Mouse (Mus musculus): ENCODE data around the gene Hk3. TPM values are rescaled to one million over a fixed set of nuclear protein-coding genes. Genes with fewer than 3 reads are reported as not detected.

Gene Hk3
- polyA plus RNA-seq, 1 experiment from 2014 or later: 0.94 TPM

GRCm38 (mm10) chr13:54969513-54969912, 51.7 kb downstream of the Hk3 start:
- H3K4me2 ChIP-seq: no peak overlapping the region
- 44% methylated on average over 9 of the region's 9 CpGs for WGBS
- H3K9ac ChIP-seq (ENCODE audit: low read length): no peak overlapping the region
- H3K36me3 ChIP-seq (ENCODE audit: control insufficient read depth, insufficient read depth, low read length): no peaks in the 10 kb centered on the region
- DNase-seq (ENCODE audit: low spot score, missing footprints) (no peak), ATAC-seq (ENCODE audit: low FRiP score) (no peak)
- H3K27ac ChIP-seq (ENCODE audit: low read depth, low read length): no peak overlapping the region
- peaks cover 14% of the 10 kb centered on the region for H3K4me1 ChIP-seq (ENCODE audit: control insufficient read depth, insufficient read depth, low read length)
- no peak overlapping the region for H3K4me3 ChIP-seq (ENCODE audit: low read depth, low read length)
- no peaks in the 10 kb centered on the region for H3K9me3 ChIP-seq (ENCODE audit: control insufficient read depth, low read length)
- peaks cover 12% of the 10 kb centered on the region for H3K27me3 ChIP-seq (ENCODE audit: control insufficient read depth, insufficient read depth, low read length)

- Histone ChIP-seq H3K9me3 (ENCODE audit: control insufficient read depth, low read length) (no peaks in the 10 kb centered on the region), H3K27ac (ENCODE audit: low read depth, low read length) (no peak overlapping the region), H3K9ac (ENCODE audit: low read length) (no peak overlapping the region), H3K27me3 (ENCODE audit: control insufficient read depth, insufficient read depth, low read length) (peaks cover 13% of the 10 kb centered on the region), H3K4me2 (no peak overlapping the region), H3K36me3 (ENCODE audit: control insufficient read depth, insufficient read depth, low read length) (no peaks in the 10 kb centered on the region), H3K4me3 (ENCODE audit: low read depth, low read length) (no peak overlapping the region), H3K4me1 (ENCODE audit: control insufficient read depth, insufficient read depth, low read length) (peaks cover 14% of the 10 kb centered on the region)
- WGBS: 64% methylated on average over 5 of the region's 5 CpGs
- ATAC-seq (ENCODE audit: low FRiP score): no peak
- DNase-seq (ENCODE audit: low spot score, missing footprints): no peak
Observed at GRCm38 (mm10) chr13:54968636-54969035, 52.5 kb downstream of the Hk3 start.

GRCm38 (mm10) chr13:54967501-54967900, 53.7 kb downstream of the Hk3 start:
- Histone ChIP-seq H3K27me3 (ENCODE audit: control insufficient read depth, insufficient read depth, low read length) (peaks cover 18% of the 10 kb centered on the region), H3K27ac (ENCODE audit: low read depth, low read length) (no peak overlapping the region), H3K4me2 (no peak overlapping the region), H3K4me1 (ENCODE audit: control insufficient read depth, insufficient read depth, low read length) (peaks cover 18% of the 10 kb centered on the region), H3K9me3 (ENCODE audit: control insufficient read depth, low read length) (no peaks in the 10 kb centered on the region), H3K9ac (ENCODE audit: low read length) (peak overlapping the region; percentile 38; the same call in 1 of the 2 replicates), H3K4me3 (ENCODE audit: low read depth, low read length) (no peak overlapping the region), H3K36me3 (ENCODE audit: control insufficient read depth, insufficient read depth, low read length) (no peaks in the 10 kb centered on the region)
- no peak for DNase-seq (ENCODE audit: low spot score, missing footprints)
- ATAC-seq (ENCODE audit: low FRiP score): no peak
- 48% methylated on average over 11 of the region's 11 CpGs for WGBS

GRCm38 (mm10) chr13:54965256-54965655, 55.9 kb downstream of the Hk3 start:
- Histone ChIP-seq H3K9ac (ENCODE audit: low read length) (no peak overlapping the region), H3K4me3 (ENCODE audit: low read depth, low read length) (no peak overlapping the region), H3K9me3 (ENCODE audit: control insufficient read depth, low read length) (no peaks in the 10 kb centered on the region), H3K36me3 (ENCODE audit: control insufficient read depth, insufficient read depth, low read length) (no peaks in the 10 kb centered on the region), H3K27ac (ENCODE audit: low read depth, low read length) (no peak overlapping the region), H3K27me3 (ENCODE audit: control insufficient read depth, insufficient read depth, low read length) (peaks cover 22% of the 10 kb centered on the region), H3K4me2 (no peak overlapping the region), H3K4me1 (ENCODE audit: control insufficient read depth, insufficient read depth, low read length) (peaks cover 19% of the 10 kb centered on the region)
- WGBS: 93% methylated on average over 6 of the region's 6 CpGs
- no peak for ATAC-seq (ENCODE audit: low FRiP score)
- DNase-seq (ENCODE audit: low spot score, missing footprints): no peak

GRCm38 (mm10) chr13:54960491-54960890, 60.7 kb downstream of the Hk3 start:
- no peak overlapping the region for H3K27ac ChIP-seq (ENCODE audit: low read depth, low read length)
- no peaks in the 10 kb centered on the region for H3K9me3 ChIP-seq (ENCODE audit: control insufficient read depth, low read length)
- peaks cover 53% of the 10 kb centered on the region for H3K27me3 ChIP-seq (ENCODE audit: control insufficient read depth, insufficient read depth, low read length)
- H3K36me3 ChIP-seq (ENCODE audit: control insufficient read depth, insufficient read depth, low read length): no peaks in the 10 kb centered on the region
- no peak for ATAC-seq (ENCODE audit: low FRiP score)
- H3K4me3 ChIP-seq (ENCODE audit: low read depth, low read length): no peak overlapping the region
- no peak overlapping the region for H3K4me2 ChIP-seq
- H3K9ac ChIP-seq (ENCODE audit: low read length): no peak overlapping the region
- WGBS: 66% methylated on average over 3 of the region's 3 CpGs
- peaks cover 20% of the 10 kb centered on the region for H3K4me1 ChIP-seq (ENCODE audit: control insufficient read depth, insufficient read depth, low read length)
- DNase-seq (ENCODE audit: low spot score, missing footprints): no peak

- DNase-seq (ENCODE audit: low spot score, missing footprints): no peak
- no peak overlapping the region for H3K27ac ChIP-seq (ENCODE audit: low read depth, low read length)
- H3K36me3 ChIP-seq (ENCODE audit: control insufficient read depth, insufficient read depth, low read length): no peaks in the 10 kb centered on the region
- H3K27me3 ChIP-seq (ENCODE audit: control insufficient read depth, insufficient read depth, low read length): peaks cover 59% of the 10 kb centered on the region
- no peak overlapping the region for H3K4me2 ChIP-seq
- H3K9ac ChIP-seq (ENCODE audit: low read length): no peak overlapping the region
- peaks cover 20% of the 10 kb centered on the region for H3K4me1 ChIP-seq (ENCODE audit: control insufficient read depth, insufficient read depth, low read length)
- no peak for ATAC-seq (ENCODE audit: low FRiP score)
- H3K9me3 ChIP-seq (ENCODE audit: control insufficient read depth, low read length): no peaks in the 10 kb centered on the region
- no peak overlapping the region for H3K4me3 ChIP-seq (ENCODE audit: low read depth, low read length)
- WGBS: 55% methylated on average over 6 of the region's 6 CpGs
Observed at GRCm38 (mm10) chr13:54959842-54960241, 61.3 kb downstream of the Hk3 start.

- peaks cover 66% of the 10 kb centered on the region for H3K27me3 ChIP-seq (ENCODE audit: control insufficient read depth, insufficient read depth, low read length)
- no peak overlapping the region for H3K4me3 ChIP-seq (ENCODE audit: low read depth, low read length)
- ATAC-seq (ENCODE audit: low FRiP score) (no peak), DNase-seq (ENCODE audit: low spot score, missing footprints) (no peak)
- H3K4me1 ChIP-seq (ENCODE audit: control insufficient read depth, insufficient read depth, low read length): peaks cover 20% of the 10 kb centered on the region
- H3K9me3 ChIP-seq (ENCODE audit: control insufficient read depth, low read length): no peaks in the 10 kb centered on the region
- no peaks in the 10 kb centered on the region for H3K36me3 ChIP-seq (ENCODE audit: control insufficient read depth, insufficient read depth, low read length)
- no peak overlapping the region for H3K4me2 ChIP-seq
- H3K27ac ChIP-seq (ENCODE audit: low read depth, low read length): no peak overlapping the region
- WGBS: 41% methylated on average over 15 of the region's 15 CpGs
- H3K9ac ChIP-seq (ENCODE audit: low read length): no peak overlapping the region
Observed at GRCm38 (mm10) chr13:54959059-54959701, 62.0 kb downstream of the Hk3 start.

- DNase-seq (ENCODE audit: low spot score, missing footprints) (no peak), ATAC-seq (ENCODE audit: low FRiP score) (no peak)
- peaks cover 16% of the 10 kb centered on the region for H3K4me1 ChIP-seq (ENCODE audit: control insufficient read depth, insufficient read depth, low read length)
Observed at GRCm38 (mm10) chr13:54957281-54957680, 63.9 kb downstream of the Hk3 start.

More at GRCm38 (mm10) chr13:54957281-54957680, 63.9 kb downstream of the Hk3 start:
- Histone ChIP-seq H3K36me3 (ENCODE audit: control insufficient read depth, insufficient read depth, low read length) (no peaks in the 10 kb centered on the region), H3K4me2 (no peak overlapping the region), H3K4me3 (ENCODE audit: low read depth, low read length) (no peak overlapping the region), H3K9me3 (ENCODE audit: control insufficient read depth, low read length) (no peaks in the 10 kb centered on the region), H3K27ac (ENCODE audit: low read depth, low read length) (no peak overlapping the region), H3K9ac (ENCODE audit: low read length) (no peak overlapping the region), H3K27me3 (ENCODE audit: control insufficient read depth, insufficient read depth, low read length) (peaks cover 79% of the 10 kb centered on the region)
- 69% methylated on average over 7 of the region's 7 CpGs for WGBS
